Mouse (Mus musculus): ENCODE measurements around the gene Gm17660.

Gene Gm17660

DNA sequence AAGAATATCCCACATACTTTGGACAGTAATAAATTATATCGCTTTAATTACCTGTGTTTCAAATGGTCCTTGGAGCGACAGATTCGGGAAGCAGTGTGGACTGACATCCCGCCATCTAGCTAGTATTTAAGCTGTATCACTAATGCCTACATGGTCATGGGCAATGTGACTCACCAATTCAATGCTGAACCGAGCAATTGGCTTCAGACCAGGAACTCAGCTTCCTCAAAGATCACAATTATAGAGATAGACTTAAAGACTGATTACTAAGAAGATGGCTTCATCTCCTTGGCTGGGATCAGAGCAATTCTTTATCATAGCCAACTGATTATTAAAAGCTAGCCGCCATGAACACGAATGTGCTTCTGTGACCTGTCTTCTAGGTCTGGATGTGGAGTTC lies at the start of gene Gm17660:
TSS of gene Gm17660 (minus strand) at position 101 of the 400 bp plus-strand sequence.
- DNase-seq (ENCODE audit: low spot score) = no peak

DNA sequence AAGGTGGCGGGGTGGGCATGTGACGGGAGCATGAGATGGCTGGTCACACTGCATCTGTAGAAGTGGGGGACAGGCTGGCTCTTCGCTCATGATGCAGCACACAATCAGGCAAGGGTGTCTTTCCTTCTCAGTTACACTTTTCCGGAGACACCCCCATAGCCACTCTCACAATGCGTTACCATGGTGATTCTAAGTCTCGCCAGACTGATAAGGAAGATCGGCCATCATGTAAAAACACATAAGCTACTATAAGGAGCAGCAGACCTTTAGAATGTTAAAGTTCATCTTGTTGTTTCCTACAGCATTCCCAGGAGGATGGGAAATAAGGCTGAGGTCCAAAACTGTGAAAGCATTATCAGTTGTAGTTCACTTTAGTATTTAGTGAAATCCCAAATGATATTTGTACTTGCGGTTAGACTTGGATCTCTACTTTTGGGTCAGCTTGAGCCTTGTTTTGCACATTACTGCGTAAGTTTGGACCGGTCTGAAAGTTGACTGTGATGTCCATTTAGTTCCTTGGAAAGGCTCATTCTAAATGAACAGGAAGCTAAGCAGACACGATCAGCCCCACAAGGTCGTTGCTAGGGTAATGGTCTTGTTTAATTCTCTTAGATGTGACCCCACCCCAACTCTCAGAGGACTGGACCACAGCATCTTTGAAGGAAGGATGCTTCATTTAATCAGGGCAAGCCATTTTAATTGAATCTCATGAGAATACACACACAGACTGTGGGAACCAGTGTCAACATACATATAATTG lies 49.3 kb upstream of the Gm17660 start:
- no peak for DNase-seq (ENCODE audit: low spot score)

DNA sequence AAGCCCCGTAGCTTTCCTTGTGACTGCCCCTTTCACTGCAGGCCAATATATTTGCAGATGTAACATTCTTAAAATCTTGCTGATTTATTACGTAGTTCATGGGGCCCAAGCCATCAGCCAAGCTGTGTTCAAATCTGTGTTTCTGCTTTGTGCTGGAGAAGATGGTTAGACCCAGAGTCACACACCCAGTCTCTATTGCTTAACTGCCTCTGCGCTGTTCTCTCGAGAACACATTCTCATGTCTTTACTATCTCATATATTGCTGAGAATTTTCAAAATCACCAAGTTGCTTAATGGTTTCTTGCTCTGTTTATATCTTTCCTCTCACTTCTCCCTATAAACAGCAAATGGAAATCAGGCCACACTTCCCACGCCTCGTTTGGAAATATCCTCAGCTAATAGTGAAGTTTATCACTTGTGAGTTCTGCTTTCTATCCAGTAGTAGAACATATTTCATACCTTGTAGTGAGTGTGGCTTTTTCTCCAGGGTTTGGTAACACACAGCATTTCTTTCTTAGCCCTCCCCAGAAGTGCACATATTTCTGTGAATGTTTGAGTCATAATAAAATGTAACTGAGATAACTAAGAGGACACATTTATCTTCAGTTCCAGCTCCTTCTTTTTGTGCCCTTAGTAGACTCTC lies 46.7 kb upstream of the Gm17660 start:
- no peak for DNase-seq (ENCODE audit: low spot score)

DNA sequence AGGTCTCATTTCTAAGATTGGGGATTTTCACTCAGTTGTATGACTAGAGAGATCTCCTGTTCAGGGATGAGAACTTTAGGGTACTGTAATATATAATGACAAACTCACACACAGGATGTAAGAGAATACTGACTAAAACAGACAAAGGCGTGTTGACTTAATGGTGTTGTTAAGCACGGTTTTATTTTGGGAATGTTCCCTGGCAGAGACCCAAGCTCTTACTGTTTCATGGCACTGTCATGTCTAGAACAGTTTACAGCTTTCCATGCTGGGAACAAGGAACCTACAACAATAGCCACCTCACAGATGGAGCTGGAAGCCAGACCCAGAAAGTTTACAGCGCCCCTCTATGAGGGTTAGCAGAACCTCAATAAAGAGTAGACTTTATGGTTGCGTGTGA lies 38.5 kb upstream of the Gm17660 start:
- no peak for DNase-seq (ENCODE audit: low spot score)

DNA sequence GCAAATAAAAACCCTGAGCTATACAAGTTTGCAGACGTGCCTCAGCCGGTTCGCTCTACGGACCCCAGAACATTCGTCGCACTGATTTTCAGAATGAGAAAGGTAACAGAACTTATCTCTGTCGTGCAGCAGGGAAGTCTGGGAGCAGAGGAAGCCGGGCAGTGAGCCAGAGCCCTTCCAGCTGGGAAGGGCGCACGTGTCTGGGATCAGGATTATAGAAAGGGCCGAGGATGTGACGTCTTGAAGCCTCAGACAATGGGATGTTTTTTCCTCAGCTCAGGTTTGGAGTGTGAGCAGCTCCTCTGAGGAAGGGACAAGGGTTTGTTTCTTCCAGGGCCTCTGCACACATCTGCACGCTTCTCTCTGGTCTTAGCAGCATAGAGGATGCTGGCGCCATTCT lies 37.7 kb upstream of the Gm17660 start:
- DNase-seq (ENCODE audit: low spot score) = no peak

DNA sequence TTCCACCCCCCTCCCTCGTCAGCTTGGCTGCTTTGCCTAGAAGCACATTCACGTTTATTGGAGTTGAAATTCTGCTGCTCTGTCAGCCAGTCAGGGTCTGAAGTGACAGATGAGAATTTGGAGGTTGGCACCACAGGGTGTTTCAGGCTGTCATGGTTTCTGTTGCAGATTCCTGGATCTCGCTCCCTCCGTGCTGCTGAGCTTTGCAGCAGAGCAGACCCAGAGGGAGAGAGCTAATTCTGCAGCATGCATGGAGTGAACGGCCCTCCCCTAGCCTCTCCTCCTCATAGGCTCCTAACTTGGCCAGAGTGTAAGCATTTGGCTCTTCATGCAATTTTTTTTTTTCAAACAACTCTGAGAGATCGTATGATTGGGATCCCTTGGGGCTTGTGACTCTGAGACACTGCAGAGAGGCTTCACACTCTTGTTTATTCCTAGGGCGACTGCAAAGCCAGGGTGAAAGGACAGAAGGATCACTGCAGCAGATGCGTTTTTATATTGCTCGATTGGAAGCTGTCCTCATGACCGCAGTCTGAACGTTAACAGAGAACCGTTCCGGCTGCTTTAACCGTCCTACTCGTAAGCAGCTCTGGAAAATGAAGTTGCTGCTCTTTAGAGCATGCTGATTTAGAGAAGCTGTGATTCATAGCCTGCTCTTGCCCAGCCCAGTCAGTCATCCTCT lies 36.2 kb upstream of the Gm17660 start, which contains the start of gene Sparcl1:
TSS of gene Sparcl1 (minus strand) at position 243 of the 682 bp plus-strand sequence.
- no peak for DNase-seq (ENCODE audit: low spot score)

DNA sequence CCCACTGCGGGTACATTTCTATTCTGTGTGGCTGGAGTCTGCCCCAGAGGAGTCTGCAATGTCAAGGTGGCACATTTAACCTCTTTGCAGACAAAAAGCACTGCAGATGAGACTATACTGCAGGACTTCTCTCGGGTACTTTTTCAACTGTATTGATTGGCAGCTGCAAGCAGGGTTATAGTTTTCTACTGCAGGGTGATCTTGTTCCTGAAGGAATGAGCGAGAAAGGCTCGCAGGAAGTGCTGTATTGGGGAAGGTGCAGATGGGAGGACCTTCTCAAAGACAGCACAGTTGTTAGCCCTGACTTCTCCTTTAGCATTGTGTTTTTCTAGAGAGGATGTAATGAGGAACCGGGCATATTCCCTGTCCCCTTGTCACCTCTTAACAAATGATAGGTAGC lies 35.1 kb upstream of the Gm17660 start:
- DNase-seq (ENCODE audit: low spot score) = no peak

DNA sequence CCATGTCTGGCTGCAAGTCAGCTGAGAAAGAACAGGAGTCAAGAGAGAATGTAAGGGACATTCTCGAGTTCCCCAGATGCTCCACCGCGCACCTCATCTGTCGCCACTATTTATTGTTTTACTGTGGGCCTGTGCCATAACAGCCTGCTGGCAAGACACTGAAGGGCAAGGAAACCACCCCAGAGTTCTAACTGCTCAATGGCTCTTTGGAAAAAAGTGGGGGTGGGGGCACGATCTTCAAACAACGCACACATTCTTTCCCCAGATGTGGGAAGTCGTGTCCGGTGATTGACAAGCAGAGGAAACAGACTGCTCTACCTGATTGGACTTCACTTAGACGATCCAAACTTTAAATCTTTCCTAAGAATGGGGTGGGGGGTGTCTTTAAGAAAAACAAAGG lies 34.6 kb upstream of the Gm17660 start:
- no peak for DNase-seq (ENCODE audit: low spot score)

DNA sequence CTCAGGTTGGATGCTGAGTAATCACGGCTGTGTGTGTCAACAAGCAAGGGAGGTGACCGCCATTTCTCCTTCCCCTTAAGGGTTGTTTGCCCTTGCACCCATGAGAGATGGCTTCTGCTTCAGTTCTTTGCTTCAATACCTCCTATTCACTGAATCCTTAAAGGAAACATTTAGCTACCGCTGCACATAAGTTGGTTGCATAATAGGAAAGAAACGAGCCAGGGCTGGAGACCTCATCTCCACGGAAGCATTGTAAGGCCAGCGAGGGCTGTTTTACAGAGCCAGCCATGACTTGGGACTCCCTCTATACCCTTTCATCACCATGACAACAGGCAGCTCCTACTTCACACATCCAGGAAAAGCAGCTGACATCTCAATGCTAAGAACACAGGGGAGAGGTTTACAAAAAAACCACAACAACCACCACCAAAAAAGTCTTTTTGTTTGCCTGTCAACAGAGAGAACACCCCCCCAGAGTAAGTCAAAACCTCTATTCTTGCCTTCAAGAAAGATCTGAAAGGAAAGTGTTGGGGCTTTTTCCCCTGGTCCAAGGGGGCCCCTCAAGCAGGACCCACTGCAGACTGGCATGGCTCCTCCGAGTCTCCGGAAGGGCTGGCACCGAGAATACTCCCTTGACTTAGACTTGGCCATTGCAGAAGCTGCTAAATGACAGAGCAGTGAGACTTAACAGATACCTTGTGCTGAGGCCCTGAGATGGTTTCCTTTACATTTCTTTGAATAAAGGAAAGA lies 32.9 kb upstream of the Gm17660 start:
- DNase-seq (ENCODE audit: low spot score) = no peak

DNA sequence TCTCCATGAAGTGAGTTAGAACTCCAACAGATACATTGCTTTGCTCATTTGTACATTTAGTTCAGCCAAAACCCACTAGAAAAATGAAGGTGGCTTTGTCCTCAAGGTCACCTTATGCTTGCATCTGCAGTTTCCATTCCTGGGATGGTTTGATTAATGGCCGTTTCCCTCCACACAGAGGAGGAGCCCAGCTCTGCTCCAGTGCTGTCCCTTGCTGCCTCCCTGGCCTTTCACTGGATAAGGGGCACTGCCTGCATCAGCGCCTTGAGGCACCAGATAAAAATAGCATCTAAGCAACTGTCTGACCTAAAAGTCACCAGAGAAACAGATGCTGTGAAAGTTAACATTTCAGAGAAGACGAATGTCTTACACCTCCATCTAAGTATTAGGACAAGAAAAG lies 32.1 kb upstream of the Gm17660 start:
- DNase-seq (ENCODE audit: low spot score) = no peak

DNA sequence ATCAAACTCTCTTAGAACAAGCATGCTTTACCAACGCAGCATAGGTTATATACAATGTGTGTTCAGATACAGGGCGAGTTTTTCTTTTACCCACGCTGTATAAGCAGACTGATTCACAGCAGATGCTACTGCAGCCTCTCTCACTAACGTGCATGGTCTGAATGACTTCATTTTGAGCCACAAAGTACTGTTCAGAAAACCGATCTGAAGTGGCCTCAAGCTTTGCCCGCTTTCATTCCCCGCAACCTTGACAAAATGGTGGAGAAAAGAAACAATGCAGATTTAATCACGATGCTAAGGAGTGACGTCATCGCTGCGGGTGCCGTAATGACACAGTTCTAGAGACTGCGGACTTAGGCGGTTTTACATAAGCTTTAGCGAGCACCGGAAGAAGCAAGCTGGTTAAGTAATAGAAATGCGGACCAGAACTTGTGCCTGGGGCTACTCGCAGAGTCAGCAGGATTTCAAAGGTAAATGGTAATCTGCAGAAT lies 31.5 kb upstream of the Gm17660 start:
- DNase-seq (ENCODE audit: low spot score) = no peak

DNA sequence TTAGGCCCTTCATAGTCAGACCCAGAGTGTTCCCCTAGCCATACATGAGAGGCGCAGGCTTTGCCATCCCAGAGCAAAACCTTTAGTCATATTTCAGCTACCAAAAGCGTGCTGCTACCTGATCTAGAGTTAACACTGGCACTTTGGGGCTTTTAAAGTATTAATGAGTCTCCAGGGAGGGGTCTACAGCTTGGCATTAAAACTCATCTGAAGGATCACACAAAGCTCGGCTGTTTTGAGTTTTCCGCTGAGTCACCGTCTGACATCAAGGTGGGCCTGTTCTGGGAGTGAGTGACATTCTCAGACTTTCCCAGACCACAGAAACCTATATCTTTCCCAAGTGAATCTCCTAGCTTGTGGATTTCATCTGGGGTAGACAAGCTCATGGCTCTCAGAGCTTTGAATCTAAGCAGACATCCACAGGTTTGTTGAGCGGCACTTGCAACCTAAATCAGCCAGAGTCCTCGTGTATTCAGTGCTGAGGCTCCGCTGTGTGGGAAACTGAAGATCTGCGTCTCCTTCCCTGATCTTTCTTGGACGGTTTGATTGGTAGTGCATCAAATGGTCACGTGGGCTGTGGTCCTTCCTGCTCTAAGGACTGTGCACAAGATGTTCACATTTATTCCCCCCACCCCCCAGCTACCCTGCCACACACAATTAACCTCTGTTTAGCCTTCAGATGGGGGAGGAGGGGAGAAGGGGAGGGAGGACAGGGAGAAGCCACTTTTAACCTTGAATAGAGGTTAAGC lies 30.9 kb upstream of the Gm17660 start:
- no peak for DNase-seq (ENCODE audit: low spot score)

DNA sequence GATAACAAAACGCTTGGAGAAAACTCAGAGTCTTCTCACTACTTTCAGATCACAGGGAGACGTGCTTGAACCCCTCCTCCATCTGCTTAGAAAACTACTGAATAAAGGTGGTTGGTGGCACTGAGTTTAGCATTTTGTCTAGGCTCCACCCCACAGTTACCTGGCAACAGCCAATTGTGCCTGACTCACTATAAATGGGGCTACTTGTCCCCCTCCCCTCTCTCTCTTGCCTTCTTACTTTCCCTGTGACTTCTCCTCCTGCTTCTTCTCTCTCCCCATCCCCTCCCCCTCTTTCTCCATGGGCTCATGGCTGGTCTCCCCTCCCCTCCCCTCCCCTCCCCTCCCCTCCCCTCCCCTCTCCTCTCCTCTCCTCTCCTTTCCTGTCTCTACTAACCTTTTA lies 26.7 kb upstream of the Gm17660 start:
- DNase-seq (ENCODE audit: low spot score) = no peak

DNA sequence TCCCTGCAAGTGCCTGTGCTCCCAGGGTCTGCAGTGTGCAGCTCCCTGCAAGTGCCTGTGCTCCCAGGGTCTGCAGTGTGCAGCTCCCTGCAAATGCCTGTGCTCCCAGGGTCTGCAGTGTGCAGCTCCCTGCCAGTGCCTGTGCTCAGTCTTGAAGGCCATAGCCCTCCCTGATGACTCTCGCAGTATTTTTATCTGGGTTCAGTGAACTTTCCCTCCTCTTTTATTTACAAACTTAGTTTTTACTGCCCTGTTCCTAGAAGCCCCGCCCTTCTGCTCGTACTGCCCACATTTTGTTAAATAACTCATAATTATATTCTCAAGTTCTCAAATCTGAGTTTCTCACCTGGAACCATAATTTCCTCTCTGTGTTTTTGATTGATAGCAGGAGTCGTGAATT lies 25.8 kb upstream of the Gm17660 start:
- no peak for DNase-seq (ENCODE audit: low spot score)

DNA sequence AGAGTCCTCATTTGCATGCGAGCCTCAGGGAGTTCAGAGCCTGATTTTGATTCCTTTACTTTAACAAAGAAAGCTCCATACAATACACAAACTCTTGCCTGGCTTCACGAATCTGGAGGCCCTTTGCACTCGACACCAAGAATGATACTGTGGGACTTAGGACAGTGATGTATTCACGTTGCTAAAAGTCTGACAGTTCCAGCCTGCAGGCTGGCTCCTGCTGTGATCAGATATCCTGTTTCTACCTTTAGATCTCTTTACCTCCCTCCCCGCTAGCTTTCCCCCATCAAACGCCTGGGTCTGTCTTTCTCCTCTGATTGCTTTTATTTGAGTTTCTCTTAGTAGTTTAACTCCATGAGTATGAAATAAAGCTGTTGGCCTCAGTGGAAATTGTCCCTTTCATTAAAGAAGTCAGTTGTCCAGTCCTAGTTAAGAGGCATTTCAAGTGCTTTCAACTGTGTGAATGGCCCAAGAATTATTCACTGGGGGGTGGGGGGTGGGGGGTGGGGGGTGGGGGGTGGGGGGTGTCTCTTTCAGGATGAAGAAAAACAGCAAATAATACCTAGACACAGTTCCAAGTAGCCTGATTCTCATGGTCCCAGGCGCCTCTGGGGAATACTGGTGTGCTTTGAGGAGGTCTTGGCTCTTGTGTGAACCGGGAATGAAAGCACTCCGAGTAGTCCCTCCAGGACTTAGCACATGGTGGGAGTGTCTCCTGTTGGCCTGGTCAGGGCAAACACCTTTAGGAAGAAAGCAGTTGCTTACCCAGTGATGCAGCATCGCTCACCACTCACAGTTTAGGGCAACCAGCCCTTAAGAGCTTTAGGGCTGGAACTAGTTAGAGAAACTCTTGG lies 24.5 kb upstream of the Gm17660 start:
- DNase-seq (ENCODE audit: low spot score) = no peak

DNA sequence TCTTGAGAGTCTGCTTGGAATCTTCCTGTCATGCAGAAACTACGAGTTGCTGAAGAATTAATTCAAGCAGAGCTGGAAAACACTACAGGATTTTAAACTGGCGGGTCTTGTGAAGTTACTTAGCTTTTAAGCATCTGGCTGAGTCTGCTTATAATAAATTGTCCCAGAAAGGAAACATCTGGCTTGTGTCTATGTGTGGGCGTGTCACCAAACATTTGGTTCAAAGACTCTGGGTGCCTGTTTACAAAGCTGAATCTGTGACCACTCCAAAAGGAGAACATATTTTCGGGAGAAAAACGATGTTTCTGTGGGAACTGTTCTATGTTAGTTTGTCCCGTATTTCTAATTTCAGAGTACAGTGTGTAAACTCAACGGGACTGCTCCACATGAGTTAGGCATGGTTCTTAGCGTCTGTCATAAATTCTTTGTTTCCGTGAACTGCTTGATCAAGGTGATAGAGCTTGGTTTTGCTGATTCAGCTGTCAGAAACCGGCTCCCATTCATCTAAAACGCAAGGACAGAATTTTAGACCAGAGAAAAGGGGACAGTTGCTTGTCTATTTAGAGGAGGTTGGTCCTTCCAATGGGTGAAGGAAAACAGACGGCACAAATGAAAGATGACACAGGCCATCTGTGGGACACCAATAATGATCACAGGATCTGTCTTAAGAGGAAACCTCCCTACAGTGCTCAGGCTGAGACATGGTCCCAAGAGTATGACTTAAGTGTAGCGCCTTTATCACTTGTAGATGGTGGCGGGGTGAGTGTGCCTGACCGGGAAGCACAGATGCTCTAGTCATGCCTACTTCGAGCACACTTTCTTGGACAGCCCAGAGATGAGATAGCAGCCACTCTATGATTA lies 18.9 kb upstream of the Gm17660 start:
- DNase-seq (ENCODE audit: low spot score) = no peak

DNA sequence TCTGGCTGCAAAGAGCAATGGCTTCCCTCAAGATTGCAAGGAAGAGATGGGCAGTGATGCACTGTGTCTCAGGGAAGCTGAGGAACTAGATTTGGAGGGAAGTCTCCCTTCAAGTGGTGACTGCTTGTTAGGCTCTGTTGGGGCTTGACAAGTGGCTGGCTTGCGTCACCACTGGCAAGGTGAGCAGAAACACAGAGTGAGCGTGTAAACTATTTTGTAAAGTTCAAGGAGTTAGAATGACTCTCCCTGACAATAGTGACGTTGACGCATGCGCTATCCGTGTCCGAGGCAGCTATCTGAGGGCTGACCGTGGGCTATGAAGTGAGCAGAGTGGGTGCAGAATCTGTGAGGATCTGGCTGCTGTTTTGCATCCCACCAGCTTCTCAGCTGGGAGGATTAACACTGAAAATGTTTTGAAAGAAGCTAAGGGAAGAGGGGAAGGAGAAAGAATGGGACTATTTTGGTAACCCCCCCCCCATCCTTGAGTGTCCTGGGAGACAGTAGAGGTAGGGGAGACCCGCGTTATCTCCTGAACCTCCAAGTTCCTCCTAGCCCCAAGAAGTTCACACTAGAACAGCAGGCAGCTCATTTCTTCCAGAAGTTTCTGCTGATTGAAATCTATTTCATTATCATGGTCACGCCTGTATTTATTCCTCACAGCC lies 18.1 kb upstream of the Gm17660 start:
- no peak for DNase-seq (ENCODE audit: low spot score)

DNA sequence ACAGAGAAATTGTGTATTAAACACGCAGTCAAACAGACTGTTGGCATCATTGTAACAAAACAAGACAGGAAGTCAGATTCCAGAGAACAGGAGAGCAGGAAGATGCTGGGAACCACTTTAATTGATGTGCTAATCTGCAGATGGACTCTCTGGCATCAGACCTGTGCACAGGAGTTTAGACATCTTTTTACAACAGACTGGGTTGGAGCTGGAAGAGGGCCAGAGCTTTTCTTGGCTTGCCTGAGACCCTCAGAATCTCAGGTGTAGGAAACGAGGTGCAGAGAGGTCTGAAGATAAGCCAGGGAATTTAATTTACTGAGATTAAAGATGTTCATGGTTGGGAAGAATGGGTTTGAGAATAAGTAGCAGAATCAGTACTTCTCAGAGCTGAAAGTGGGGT lies 12.3 kb upstream of the Gm17660 start:
- no peak for DNase-seq (ENCODE audit: low spot score)

DNA sequence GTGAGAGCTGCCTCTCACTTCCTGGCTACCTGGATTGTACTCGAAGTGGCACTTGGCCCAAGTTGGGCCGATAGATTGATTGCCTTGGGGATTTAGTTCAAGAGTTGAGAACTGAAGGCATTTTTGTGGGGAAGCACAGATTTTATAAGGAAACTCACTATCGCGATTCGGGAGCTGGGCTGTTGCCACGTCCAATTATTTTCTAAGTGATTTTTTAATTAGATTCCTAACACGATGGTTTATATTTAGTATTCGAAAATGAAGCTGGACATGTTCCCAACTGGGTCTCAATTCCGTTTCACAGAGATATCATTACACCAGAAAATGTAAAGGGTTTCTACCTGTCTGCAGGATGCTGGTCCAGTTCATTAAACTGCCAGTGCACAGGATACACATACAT lies 8.0 kb upstream of the Gm17660 start:
- DNase-seq (ENCODE audit: low spot score) = no peak
